Mouse (Mus musculus): ENCODE data around the gene Rpl18.

Rpl18 gene

GRCm38 (mm10) chr7:45715090-45715708 is at the start of gene Rpl18:
Gene Rpl18 (plus strand): TSS chr7:45715457.
- DNase-seq: peak; percentile 99

GRCm38 (mm10) chr7:45666161-45666560 is 49.1 kb upstream of the Rpl18 start, which contains the start of gene Fut2:
Gene Fut2 (minus strand): TSS chr7:45666394.
- DNase-seq: no peak

- DNase-seq: no peak
Observed at GRCm38 (mm10) chr7:45667761-45668160, 47.5 kb upstream of the Rpl18 start.

DNA sequence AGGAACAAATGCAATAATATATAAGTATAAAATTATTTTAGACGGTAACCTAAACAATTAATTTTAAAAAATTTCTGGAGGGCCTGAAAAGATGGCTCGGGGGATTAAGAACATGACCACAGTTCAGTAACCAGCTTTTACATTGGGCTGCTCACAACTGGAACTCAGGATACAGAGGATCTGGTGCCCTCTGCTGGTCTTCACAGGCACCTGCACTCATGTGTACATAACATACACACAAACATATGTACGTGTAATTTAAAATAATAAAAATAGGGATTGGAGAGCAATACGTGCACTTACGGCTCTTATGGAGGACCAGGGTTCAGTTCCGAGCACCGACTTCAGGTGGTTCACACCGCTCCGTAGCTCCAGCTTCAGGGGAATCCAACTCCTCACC is 46.3 kb upstream of the Rpl18 start:
- DNase-seq: no peak

DNA sequence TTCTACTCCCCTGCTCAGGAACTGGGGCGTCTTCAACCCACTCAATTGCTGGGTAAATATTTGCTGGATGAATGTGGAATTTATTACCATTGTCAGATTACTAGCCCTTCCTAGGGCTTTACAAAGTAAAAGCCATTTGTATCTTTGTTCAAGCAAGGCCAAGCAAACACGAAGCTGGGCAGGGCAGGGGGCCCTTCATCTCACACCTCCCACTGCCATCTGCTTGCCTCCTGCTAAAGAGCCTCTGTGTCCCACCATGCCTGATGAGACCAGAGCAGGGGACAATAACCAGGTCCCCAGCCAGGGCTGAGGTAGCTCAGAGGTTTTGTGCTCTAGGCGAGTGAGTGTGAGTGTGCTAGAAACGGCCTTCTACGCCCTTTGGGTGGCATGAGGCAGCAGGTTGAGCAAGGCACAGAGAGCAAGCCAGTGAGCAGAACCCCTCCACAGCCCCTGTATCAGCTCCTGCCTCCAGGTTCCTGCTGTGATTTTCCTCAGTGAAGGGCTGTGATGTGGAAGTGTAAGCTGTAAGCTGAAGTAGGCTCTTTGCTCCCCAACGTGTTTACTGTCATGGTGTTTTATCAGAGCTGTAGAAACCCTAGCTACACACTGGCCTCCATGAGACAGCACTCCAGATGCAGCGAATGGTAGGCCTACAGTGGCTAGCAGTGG is 37.5 kb upstream of the Rpl18 start:
- no peak for DNase-seq

DNA sequence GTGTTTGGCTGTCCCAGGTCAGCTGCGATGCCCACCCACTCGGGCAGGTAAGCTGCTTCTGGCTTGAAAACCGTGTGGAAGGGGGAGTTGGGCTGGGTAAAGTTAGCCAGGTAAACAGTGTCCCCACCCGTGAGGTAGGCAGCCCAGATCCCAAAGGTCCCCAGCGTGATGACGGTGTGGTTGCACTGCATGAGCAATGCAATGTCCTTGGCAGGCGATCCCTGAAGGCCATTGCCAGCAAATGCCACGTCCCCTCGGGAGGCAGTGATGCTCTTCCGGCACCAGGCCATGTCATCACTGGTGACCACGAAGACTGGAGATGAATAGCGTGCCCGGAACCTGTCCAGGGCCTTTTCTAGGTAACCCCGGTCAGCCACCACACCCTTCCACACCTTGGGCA is 36.7 kb upstream of the Rpl18 start:
- no peak for DNase-seq

- DNase-seq: no peak
Observed at GRCm38 (mm10) chr7:45679966-45680621, 35.2 kb upstream of the Rpl18 start.

DNA sequence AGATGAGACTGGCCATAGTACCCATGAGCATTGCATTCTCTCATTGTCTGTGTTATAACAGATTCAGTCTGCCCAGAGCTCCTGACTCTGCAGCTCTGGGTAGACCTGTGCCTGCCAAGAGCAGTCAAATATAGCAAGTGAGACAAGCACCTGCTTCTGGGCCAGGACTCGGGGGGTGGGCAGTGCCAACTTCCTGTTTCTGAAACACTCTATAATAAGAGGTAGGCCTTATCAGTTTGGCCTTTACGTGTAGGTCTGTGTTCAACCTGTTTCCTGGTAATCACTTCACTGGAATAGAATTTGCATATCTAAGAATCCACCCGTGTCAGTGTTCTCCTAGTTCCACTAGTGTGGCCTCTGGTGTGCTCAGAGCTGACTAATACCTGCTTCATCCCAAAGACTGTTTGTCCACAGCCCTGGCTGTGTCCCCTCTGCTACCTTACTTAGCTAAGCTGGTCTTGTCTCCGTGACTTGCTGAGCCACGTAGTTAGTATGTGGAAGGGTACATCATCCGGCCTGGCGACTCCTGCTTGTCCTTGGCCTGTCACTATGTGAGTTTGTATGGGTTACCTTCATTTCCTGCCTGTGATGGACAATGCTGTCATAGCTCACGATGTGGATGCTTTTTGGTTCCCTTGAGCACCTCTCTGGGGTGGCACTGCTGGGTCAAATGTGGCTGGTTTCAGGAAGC is 34.1 kb upstream of the Rpl18 start:
- DNase-seq: peak; percentile 69

- DNase-seq: peak; percentile 88
Observed at GRCm38 (mm10) chr7:45682144-45683126, 32.8 kb upstream of the Rpl18 start.

DNA sequence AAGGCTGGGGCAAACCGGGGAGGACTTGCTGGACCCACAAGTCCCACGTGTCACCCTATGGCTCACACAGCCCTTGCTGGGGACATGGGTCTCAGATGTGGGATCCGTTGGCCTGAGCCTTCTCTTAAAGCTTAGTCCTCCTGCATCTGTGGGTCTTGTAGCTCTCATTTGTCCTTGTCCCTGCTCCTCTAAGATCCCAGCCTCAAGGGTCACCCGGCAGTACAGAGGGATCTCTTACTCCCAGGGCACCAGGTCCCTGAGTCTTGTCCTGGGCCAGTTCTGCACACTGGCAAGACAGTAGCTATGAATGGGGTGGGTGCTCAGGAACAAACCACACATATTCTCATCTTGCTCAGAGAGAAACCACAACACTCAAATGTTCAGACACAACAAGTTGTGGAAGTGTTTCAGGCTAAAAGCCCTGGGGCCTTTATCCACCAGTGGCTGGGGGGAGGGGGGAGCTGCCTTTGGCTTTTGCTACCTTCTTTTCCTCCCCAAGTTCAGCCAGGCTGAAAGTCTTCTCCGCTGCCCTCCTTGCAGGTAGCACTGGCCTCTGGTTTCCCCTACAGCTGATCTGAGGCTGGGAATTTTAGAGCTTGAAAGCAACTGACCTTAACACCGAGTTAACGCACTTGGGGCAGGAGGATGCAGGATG is 31.7 kb upstream of the Rpl18 start, which contains the start of gene Ntn5:
TSS of gene Ntn5 (plus strand) at position 627 of the 655 bp plus-strand sequence.
- no peak for DNase-seq

DNA sequence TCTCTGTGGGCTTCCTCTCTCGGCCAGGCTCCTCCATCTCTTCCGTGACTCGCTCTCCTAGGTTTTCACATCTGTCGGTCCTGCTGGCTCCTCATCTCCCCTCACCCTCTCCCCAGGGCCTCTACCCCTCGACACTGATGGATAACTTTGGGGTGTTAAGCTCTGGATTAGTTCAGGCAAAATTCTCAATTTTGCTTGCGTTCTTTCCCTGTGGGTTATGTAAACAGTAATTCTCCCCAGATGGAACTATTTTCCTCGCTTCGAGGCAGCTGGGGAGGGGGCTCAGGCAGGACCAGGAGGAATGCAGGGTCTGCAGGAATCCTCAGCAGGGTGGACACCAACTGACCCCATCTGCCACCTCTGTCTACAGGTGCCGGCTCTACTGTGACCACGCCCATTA is 29.4 kb upstream of the Rpl18 start:
- DNase-seq: no peak

DNA sequence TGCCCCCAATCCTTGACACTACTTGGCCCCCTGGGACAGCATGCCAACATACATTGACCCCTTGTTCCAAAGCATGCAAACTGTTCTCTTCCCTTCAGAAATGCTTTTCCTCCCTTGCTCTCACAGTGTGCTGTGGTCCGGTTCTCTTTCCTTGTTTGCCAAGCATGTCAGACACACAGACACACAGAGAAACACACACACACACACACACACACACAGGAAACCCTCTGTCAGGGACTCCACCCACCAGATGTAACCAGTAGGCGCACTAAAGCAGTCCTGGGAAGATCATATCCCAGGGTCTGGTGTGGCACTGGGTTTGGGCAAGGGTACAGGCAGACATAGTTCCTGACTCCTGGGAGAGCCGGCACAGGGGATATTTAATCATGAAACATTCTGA is 28.4 kb upstream of the Rpl18 start:
- DNase-seq: no peak

DNA sequence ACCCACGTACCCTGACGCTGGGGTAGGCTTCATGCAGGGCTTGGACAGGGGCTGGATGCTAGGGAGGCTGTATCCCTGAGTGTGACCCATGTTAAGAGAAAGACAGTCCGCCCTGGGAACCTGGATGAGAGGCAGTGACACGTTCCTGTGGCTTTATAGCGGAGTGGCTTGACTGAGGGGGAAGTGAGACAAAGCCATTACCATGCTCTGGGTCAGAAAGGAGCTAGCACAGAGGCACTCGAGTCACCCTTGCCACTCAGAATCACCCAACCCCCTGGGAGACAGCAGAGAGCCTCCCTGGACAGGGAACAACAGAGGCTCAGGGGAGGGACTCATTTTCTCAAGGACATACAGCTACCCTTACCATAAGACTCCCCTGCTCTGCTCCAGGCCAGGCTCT is 26.2 kb upstream of the Rpl18 start:
- DNase-seq: no peak

- no peak for DNase-seq
Observed at GRCm38 (mm10) chr7:45689800-45690199, 25.5 kb upstream of the Rpl18 start.

GRCm38 (mm10) chr7:45692364-45692763 is 22.9 kb upstream of the Rpl18 start:
- DNase-seq: no peak

GRCm38 (mm10) chr7:45693921-45694591 is 21.2 kb upstream of the Rpl18 start, which contains the start of gene Sec1:
Gene Sec1 (minus strand): TSS chr7:45694402.
- no peak for DNase-seq

DNA sequence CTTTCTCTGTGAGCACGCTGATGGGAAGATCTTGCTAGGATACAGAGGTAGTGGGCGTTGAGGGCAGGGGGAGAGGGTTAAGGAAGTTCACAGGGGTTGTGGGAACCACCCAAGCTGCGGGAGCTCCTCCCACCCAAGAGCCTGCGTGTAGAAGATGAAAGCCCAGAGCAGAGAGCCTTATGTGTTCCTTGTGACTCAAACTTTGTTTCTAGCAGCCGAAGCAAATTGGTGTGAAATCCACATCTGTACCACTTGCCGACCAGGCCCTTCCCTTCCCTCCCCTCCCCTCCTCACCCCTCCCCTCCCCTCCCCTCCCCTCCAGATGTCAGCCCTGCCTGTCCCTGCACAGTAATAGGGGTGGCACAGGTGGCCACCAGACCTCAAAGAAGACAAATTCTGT is 20.2 kb upstream of the Rpl18 start:
- no peak for DNase-seq

- peak; percentile 59 for DNase-seq
Observed at GRCm38 (mm10) chr7:45697894-45698293, 17.4 kb upstream of the Rpl18 start.

- peak; percentile 77 for DNase-seq
Observed at GRCm38 (mm10) chr7:45699523-45700141, 15.6 kb upstream of the Rpl18 start, which contains the start of gene Car11. Gene Car11 (plus strand): TSS chr7:45699843.

GRCm38 (mm10) chr7:45700301-45701015 is 14.8 kb upstream of the Rpl18 start:
- peak; percentile 89 for DNase-seq
